9 mouse cellular contexts compared by ENCODE assay signal in the genomic region with DNA sequence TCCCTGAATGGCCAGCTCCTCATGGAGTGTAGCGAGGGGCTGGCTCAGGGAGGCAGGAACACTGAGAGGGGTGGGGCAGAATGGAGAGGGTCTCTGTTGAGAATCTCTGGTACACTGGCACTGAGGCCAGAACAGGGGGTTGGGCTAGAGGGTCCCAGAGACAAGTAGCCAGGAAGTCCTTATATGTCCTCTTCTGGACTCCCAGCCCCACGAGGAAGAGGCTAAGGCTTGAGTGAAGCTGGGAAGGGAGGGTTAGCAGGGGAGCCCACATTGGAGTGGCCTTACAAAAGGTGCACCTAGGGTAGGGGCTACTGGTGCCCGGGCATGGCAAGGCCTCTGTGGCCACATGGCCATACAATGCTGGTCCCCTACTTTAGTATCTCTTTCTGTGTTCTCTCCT. TPM values are rescaled to one million over a fixed set of nuclear protein-coding genes. Genes with fewer than 3 reads are reported as not detected.
DNase-seq lines count a peak whose midpoint lies in the region; ATAC-seq and TF ChIP-seq lines count a peak whose summit lies in the region.
"Had no signal": no experiment of that assay in that cellular context is flagged by ENCODE, and none has a peak within 500 bp of the region (broad histone marks: within the 10 kb centered on the region; RNA-seq: fewer than 3 reads in every experiment).

No protein-coding gene starts in this region.

- no peak for TF ChIP-seq CTCF in heart, postnatal 0 days (IDR thresholded peaks at IDR 0.05; ENCODE audit: low read depth)

- peak overlapping the region; percentile 95 for H3K4me2 ChIP-seq in embryonic facial prominence, embryonic 11.5 days (ENCODE audit: low read depth, low read length)
- peak overlapping the region; percentile 93 for H3K4me2 ChIP-seq in heart, postnatal 0 days (ENCODE audit: low read depth, low read length)

- H3K27ac ChIP-seq in heart, embryonic 10.5 days: no peak overlapping the region
- H3K27ac ChIP-seq in embryonic facial prominence, embryonic 11.5 days (replicated peaks; ENCODE audit: low read depth, low read length): no peak overlapping the region
- H3K27ac ChIP-seq in heart, postnatal 0 days (ENCODE audit: low read depth): peak overlapping the region; percentile 92; the same call in 1 of the 2 replicates
- peak overlapping the region; percentile 98; the same call in 1 of the 2 replicates for H3K27ac ChIP-seq in midbrain, embryonic 10.5 days (replicated peaks)

- H3K9me3 ChIP-seq in heart, embryonic 10.5 days: no peaks in the 10 kb centered on the region
- H3K9me3 ChIP-seq in embryonic facial prominence, embryonic 11.5 days (replicated peaks; ENCODE audit: control insufficient read depth, low read length): no peaks in the 10 kb centered on the region
- no peaks in the 10 kb centered on the region for H3K9me3 ChIP-seq in heart, postnatal 0 days (replicated peaks; ENCODE audit: control insufficient read depth, low read length)
- H3K9me3 ChIP-seq in midbrain, embryonic 10.5 days (replicated peaks): no peaks in the 10 kb centered on the region

- DNase-seq in heart, embryonic 10.5 days (ENCODE audit: low spot score): no peak
- no peak for DNase-seq in heart, adult 9 months (ENCODE audit: low spot score in 2 of 2)
- DNase-seq in embryonic facial prominence, embryonic 11.5 days (ENCODE audit: low spot score): no peak
- DNase-seq in heart, postnatal 0 days (ENCODE audit: low spot score): no peak
- no peak for DNase-seq in midbrain, embryonic 10.5 days (ENCODE audit: low spot score)
- no peak for DNase-seq in embryo, embryonic 10 days (ENCODE audit: low spot score)
- no peak for DNase-seq in gastrocnemius, adult 18-20 months (ENCODE audit: low spot score)
- no peak for DNase-seq in natural killer cell, adult 2 months (ENCODE audit: low spot score in 2 of 2)
- DNase-seq: gastrocnemius, postnatal 10 days had no signal

- H3K27me3 ChIP-seq in heart, embryonic 10.5 days (ENCODE audit: insufficient read depth, poor library complexity, severe bottlenecking): no peaks in the 10 kb centered on the region
- no peaks in the 10 kb centered on the region for H3K27me3 ChIP-seq in embryonic facial prominence, embryonic 11.5 days (ENCODE audit: control insufficient read depth, insufficient read depth, low read length)
- H3K27me3 ChIP-seq in heart, postnatal 0 days (ENCODE audit: control insufficient read depth, insufficient read depth, low read length): no peaks in the 10 kb centered on the region
- no peaks in the 10 kb centered on the region for H3K27me3 ChIP-seq in midbrain, embryonic 10.5 days (ENCODE audit: low read depth, poor library complexity, severe bottlenecking)

- H3K9ac ChIP-seq in embryonic facial prominence, embryonic 11.5 days (replicated peaks; ENCODE audit: low read length): peak overlapping the region; percentile 94
- H3K9ac ChIP-seq in heart, postnatal 0 days (replicated peaks; ENCODE audit: low read depth, low read length): no peak overlapping the region

- ATAC-seq in embryonic facial prominence, embryonic 11.5 days (replicated peaks; ENCODE audit: insufficient number of reproducible peaks, low FRiP score, low TSS enrichment, low read depth): no peak
- no peak for ATAC-seq in heart, postnatal 0 days (ENCODE audit: insufficient read depth, low read depth)

- peaks cover 74% of the 10 kb centered on the region for H3K4me1 ChIP-seq in heart, embryonic 10.5 days
- peaks cover 19% of the 10 kb centered on the region for H3K4me1 ChIP-seq in embryonic facial prominence, embryonic 11.5 days (ENCODE audit: control insufficient read depth, insufficient read depth, low read length)
- H3K4me1 ChIP-seq in heart, postnatal 0 days (ENCODE audit: control insufficient read depth, insufficient read depth): peaks cover 27% of the 10 kb centered on the region
- peaks cover 71% of the 10 kb centered on the region for H3K4me1 ChIP-seq in midbrain, embryonic 10.5 days

- WGBS in heart, embryonic 10.5 days: 51% methylated on average over 3 of the region's 3 CpGs
- whole genome bisulfite sequencing in embryonic facial prominence, embryonic 11.5 days: 70% methylated on average over 3 of the region's 3 CpGs
- WGBS in heart, postnatal 0 days: 49% methylated on average over 3 of the region's 3 CpGs
- WGBS in midbrain, embryonic 10.5 days: 78% methylated on average over 3 of the region's 3 CpGs

- H3K4me3 ChIP-seq in heart, embryonic 10.5 days: peak overlapping the region; percentile 85
- H3K4me3 ChIP-seq in embryonic facial prominence, embryonic 11.5 days (ENCODE audit: low read depth, low read length): no peak overlapping the region
- H3K4me3 ChIP-seq in heart, postnatal 0 days (ENCODE audit: low read depth, low read length): no peak overlapping the region
- peak overlapping the region; percentile 93 for H3K4me3 ChIP-seq in midbrain, embryonic 10.5 days

- H3K36me3 ChIP-seq in heart, embryonic 10.5 days: peaks cover 28% of the 10 kb centered on the region
- no peaks in the 10 kb centered on the region for H3K36me3 ChIP-seq in embryonic facial prominence, embryonic 11.5 days (replicated peaks; ENCODE audit: control insufficient read depth, insufficient read depth, low read depth, low read length)
- no peaks in the 10 kb centered on the region for H3K36me3 ChIP-seq in heart, postnatal 0 days (replicated peaks; ENCODE audit: control insufficient read depth, insufficient read depth, low read length)
- H3K36me3 ChIP-seq in midbrain, embryonic 10.5 days: peaks cover 44% of the 10 kb centered on the region

- TF ChIP-seq EP300 in heart, postnatal 0 days (IDR thresholded peaks at IDR 0.05; ENCODE audit: low read depth): no peak

RNA-seq across cellular contexts. Expression of a gene that starts 2.1 kb away (rescaled TPM):
- polyA plus RNA-seq in heart, embryonic 10.5 days (2016; fragmentation: Nextera tagmentation; extraction: Ambion mirVana): 43.7 and 53.9 TPM in 2 replicates
- polyA plus RNA-seq in embryonic facial prominence, embryonic 11.5 days (2014; fragmentation: Nextera tagmentation; extraction: Ambion mirVana): 31.7 and 39.9 TPM in 2 replicates
- 577 and 610 TPM in 2 replicates for total RNA-seq in heart, postnatal 0 days (2014; rRNA removed; ENCODE audit: low replicate concordance)
- 146 and 148 TPM in 2 replicates for polyA plus RNA-seq in heart, postnatal 0 days (2015; fragmentation: Nextera tagmentation; extraction: Ambion mirVana)
- polyA plus RNA-seq in midbrain, embryonic 10.5 days (2016; fragmentation: Nextera tagmentation; extraction: Ambion mirVana): 87.6 and 103 TPM in 2 replicates
- 1 to 10 TPM; 1.6 to 2.3 TPM for total RNA-seq in gastrocnemius, adult 18-20 months (2021)

RNA-seq across cellular contexts. Expression of a gene that starts 23.0 kb away (rescaled TPM):
- 0.02 TPM in 1 of 2 replicates, not detected in the other for polyA plus RNA-seq in heart, embryonic 10.5 days (2016; fragmentation: Nextera tagmentation; extraction: Ambion mirVana)
- 0.13 TPM in 1 of 2 replicates, not detected in the other for polyA plus RNA-seq in embryonic facial prominence, embryonic 11.5 days (2014; fragmentation: Nextera tagmentation; extraction: Ambion mirVana)
- total RNA-seq in heart, postnatal 0 days (2014; rRNA removed; ENCODE audit: low replicate concordance): 0.61 and 0.97 TPM in 2 replicates
- polyA plus RNA-seq in heart, postnatal 0 days (2015; fragmentation: Nextera tagmentation; extraction: Ambion mirVana): 0.04 TPM in 2 replicates
- 0.02 and 0.07 TPM in 2 replicates for polyA plus RNA-seq in midbrain, embryonic 10.5 days (2016; fragmentation: Nextera tagmentation; extraction: Ambion mirVana)
- not detected for total RNA-seq in gastrocnemius, adult 18-20 months (2021)

RNA-seq across cellular contexts. Expression of a gene that starts 34.5 kb away (rescaled TPM):
- polyA plus RNA-seq in heart, embryonic 10.5 days (2016; fragmentation: Nextera tagmentation; extraction: Ambion mirVana): 32.7 and 34.7 TPM in 2 replicates
- polyA plus RNA-seq in embryonic facial prominence, embryonic 11.5 days (2014; fragmentation: Nextera tagmentation; extraction: Ambion mirVana): 25.1 and 29.8 TPM in 2 replicates
- total RNA-seq in heart, postnatal 0 days (2014; rRNA removed; ENCODE audit: low replicate concordance): 20.2 and 23.0 TPM in 2 replicates
- 17.0 and 18.6 TPM in 2 replicates for polyA plus RNA-seq in heart, postnatal 0 days (2015; fragmentation: Nextera tagmentation; extraction: Ambion mirVana)
- polyA plus RNA-seq in midbrain, embryonic 10.5 days (2016; fragmentation: Nextera tagmentation; extraction: Ambion mirVana): 35.1 and 39.2 TPM in 2 replicates
- 10 to 100 TPM; 21.3 to 23.0 TPM for total RNA-seq in gastrocnemius, adult 18-20 months (2021)

RNA-seq across cellular contexts. Expression of a gene that starts 43.3 kb away (rescaled TPM):
- 0.31 and 0.62 TPM in 2 replicates for polyA plus RNA-seq in heart, embryonic 10.5 days (2016; fragmentation: Nextera tagmentation; extraction: Ambion mirVana)
- polyA plus RNA-seq in embryonic facial prominence, embryonic 11.5 days (2014; fragmentation: Nextera tagmentation; extraction: Ambion mirVana): 0.40 and 0.41 TPM in 2 replicates
- 1.5 TPM in 1 of 2 replicates, not detected in the other for total RNA-seq in heart, postnatal 0 days (2014; rRNA removed; ENCODE audit: low replicate concordance)
- polyA plus RNA-seq in heart, postnatal 0 days (2015; fragmentation: Nextera tagmentation; extraction: Ambion mirVana): 0.18 and 0.31 TPM in 2 replicates
- 0.77 and 1.9 TPM in 2 replicates for polyA plus RNA-seq in midbrain, embryonic 10.5 days (2016; fragmentation: Nextera tagmentation; extraction: Ambion mirVana)
- under 1 TPM; 0.47 to 0.82 TPM for total RNA-seq in gastrocnemius, adult 18-20 months (2021)

Comparison
In these comparisons a context has a peak if more than half of its experiments do, and no peak if none do; other contexts are left out.
1. H3K27ac ChIP-seq: peak in heart, postnatal 0 days (single experiment) and midbrain, embryonic 10.5 days (single experiment); none in heart, embryonic 10.5 days (single experiment) and embryonic facial prominence, embryonic 11.5 days (single experiment).
2. H3K4me3 ChIP-seq: peak in heart, embryonic 10.5 days (single experiment) and midbrain, embryonic 10.5 days (single experiment); none in embryonic facial prominence, embryonic 11.5 days (single experiment) and heart, postnatal 0 days (single experiment).